Mouse (Mus musculus) olfactory bulb, adult 2 months (tissue): Measurements from ENCODE around the gene Trim7. TPM values are rescaled to one million over a fixed set of nuclear protein-coding genes. Genes with fewer than 3 reads are reported as not detected.
"Not testable (repeated sequence)": the region's sequence is repeated elsewhere in the genome, so short reads cannot be mapped to it uniquely, and the experiment has no call there.

ENCODE experiments used
- H3K27ac ChIP-seq: fragments of 200-500 bp; 2 replicates; pipeline ENCODE4 v1.5.1; 2012; ENCODE audit warnings: low read depth, low read length; ENCODE audit not compliant: insufficient read depth
- H3K4me1 ChIP-seq: fragments of 200-500 bp; 2 replicates; pipeline ENCODE4 v1.6.1; 2012; ENCODE audit warnings: low read length; ENCODE audit not compliant: control insufficient read depth, insufficient read depth
- H3K4me3 ChIP-seq: fragments of 200-500 bp; 2 replicates; pipeline ENCODE4 v1.5.1; 2012; ENCODE audit warnings: mild to moderate bottlenecking, low read depth, low read length, moderate library complexity; ENCODE audit not compliant: insufficient read depth
- CTCF ChIP-seq: fragments of 200-500 bp; IDR thresholded peaks from 2 replicates; pipeline ENCODE4 v1.5.1; 2012; ENCODE audit warnings: low read depth, mild to moderate bottlenecking, low read length, moderate library complexity; ENCODE audit not compliant: insufficient read depth
- POLR2A ChIP-seq: fragments of 200-500 bp; IDR thresholded peaks from 2 replicates; pipeline ENCODE4 v1.6.1; 2012; ENCODE audit warnings: mild to moderate bottlenecking, low read depth, low read length, moderate library complexity; ENCODE audit not compliant: insufficient read depth
- WGBS: fragments of 180-500 bp; shearing (Covaris S2); methylation state at CpG from one replicate; pipeline ENCODE4 v1.1.7; 2018; 5-methylcytosine and 5-hydroxymethylcytosine counted together
- polyA plus RNA-seq: library from polyadenylated mRNA; stranded (reverse); fragments of >200 nt; gene quantifications from 2 replicates; pipeline ENCODE4 v1.2.4, GENCODE M21; 2012; ENCODE audit warnings: low replicate concordance; ENCODE audit not compliant: missing spikeins, insufficient read depth, insufficient read length

Trim7 gene
- polyA plus RNA-seq, 1 experiment, result not detected

DNA sequence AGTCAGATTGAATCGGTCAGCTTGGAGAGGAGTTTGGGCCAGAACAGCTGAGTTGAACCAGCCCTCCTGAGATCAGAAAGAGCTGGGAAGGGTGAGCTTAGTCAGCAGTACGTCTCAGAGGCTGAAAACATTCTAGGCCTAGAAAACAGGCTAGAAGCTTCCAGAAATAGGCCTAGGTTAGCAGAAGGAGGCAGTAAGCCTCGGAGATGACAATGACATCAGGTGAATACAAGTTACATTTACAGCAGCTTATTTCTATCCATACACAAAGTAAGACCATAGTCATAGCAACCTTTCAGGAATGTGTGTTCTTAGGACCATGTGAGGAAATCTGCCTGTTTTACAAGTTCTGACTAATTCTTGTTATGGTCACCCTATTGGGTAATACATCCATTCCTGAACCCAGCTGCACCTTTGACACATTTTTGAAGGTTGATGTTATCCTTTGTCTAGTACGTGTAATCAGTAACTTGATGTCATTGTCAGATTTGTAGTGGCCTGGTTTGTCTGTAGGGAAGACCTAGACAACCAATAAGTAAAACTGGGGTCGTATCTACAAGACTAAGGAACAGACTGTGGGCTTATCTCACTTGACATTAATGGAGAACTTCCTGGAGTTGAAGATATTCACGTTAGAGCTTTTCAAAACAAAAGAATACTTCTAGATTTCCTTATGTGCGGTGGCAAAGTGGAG lies 6.2 kb upstream of the Trim7 start:
- WGBS, result 86% methylated on average over 7 of the region's 7 CpGs

DNA sequence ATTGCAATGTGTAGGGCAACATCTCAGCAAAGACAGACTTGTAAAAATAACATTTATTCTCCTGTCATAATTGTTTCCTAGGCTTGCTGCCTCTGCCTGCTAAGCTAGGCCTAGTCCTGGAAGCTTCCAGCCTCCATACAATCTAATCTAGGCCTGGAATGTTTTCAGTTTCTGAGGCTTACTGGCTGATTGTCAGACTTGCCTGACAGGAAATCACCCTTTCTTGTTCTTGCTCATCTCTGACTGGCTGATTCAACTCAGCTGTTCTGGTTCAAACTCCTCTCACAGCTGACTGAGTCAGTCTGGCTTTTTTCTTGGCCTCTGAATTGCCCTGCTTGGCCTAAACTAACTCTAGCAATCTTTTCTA lies 5.6 kb upstream of the Trim7 start:
- peaks cover 21% of the 10 kb centered on the region for H3K4me1 ChIP-seq
- TF ChIP-seq CTCF (no peak), POLR2A (no peak)
- H3K4me3 ChIP-seq, result no peak overlapping the region

More for the DNA sequence above, 6.2 kb upstream of the Trim7 start:
- Histone ChIP-seq H3K4me3 (no peak overlapping the region), H3K27ac (no peak overlapping the region), H3K4me1 (peaks cover 21% of the 10 kb centered on the region)
- TF ChIP-seq POLR2A (no peak), CTCF (no peak)

DNA sequence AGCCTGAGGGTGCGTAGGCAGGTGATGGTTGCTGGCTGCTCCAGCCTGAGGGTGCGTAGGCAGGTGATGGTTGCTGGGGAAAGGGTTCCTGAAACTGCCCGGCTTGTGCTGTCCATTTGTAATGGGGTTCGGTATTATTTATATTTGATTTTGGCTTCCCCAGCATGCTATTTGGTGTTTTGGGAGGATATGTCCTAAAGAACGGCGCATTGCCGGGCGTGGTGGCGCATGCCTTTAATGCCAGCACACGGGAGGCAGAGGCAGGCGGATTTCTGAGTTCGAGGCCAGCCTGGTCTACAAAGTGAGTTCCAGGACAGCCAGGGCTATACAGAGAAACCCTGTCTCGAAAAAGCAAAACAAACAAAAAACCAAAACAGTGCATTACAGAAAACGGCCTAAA lies 4.6 kb upstream of the Trim7 start:
- not testable (repeated sequence) for H3K4me3 ChIP-seq, H3K27ac ChIP-seq
- H3K4me1 ChIP-seq, result peaks cover 13% of the 10 kb centered on the region
- WGBS, result 89% methylated on average over 14 of the region's 14 CpGs

More for the DNA sequence above, 5.6 kb upstream of the Trim7 start:
- H3K27ac ChIP-seq, result no peak overlapping the region

DNA sequence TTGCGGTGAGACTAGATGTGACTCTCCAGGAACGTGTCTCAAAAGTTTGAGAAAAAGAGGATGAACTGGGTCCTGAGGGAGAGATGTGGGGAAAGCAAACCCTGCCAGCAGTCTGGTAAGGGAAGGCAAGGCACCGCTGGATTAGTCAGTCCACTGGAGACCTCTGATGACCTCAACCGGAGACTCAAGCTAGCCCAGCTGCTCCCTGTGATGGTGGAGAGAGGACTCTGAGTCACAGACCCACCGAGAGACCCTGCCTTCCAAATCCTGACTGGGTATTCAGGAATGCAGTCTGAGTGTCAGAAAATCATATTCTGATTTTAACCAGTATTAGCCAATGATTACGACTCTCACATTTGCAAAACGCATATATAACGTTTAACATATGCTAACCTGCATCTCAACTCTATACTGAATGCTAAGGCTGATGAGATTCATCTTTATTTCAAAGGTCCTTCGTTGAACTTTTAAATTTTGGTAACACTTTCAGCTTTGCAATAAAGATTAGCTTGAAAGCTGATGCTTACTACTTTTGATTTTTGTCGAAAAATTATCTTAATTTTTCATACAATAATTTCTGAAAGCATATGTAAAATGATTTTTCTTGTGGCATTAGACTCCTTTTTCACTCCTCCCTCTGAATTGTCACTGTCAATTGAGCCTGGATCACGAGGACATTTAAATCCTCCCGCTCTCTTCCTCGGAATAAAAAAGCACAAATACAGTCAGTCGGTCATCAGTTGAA lies 3.0 kb upstream of the Trim7 start:
- WGBS, result 40% methylated on average over 14 of the region's 14 CpGs
- no peak overlapping the region for H3K4me3 ChIP-seq
- no peak for TF ChIP-seq POLR2A
- TF ChIP-seq CTCF, result no peak
- H3K4me1 ChIP-seq, result peaks cover 14% of the 10 kb centered on the region
- H3K27ac ChIP-seq, result no peak overlapping the region

DNA sequence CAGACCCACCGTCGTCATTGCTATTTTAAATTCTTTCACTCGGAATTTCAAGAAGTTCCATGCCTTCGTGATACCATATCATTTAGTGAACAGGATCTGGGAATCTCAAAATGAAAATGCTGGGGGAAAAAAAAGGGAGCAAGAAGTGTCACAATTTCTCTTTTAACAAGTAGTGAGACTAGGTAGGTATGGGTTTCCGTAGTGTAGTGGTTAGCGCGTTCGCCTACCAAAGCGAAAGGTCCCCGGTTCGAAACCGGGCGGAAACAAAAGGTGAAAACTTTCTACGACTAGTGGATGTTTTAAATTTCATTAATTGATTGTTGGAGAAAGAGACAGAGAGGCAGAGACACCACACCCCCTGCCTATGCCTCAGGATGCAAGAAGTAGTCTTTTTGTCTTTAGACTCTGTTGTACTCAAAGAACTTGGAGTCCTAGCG lies 2.4 kb upstream of the Trim7 start:
- TF ChIP-seq POLR2A, result no peak
- no peak for TF ChIP-seq CTCF
- 2% methylated on average over 15 of the region's 15 CpGs for WGBS
- peak overlapping the region; percentile 4 for H3K4me3 ChIP-seq
- H3K4me1 ChIP-seq, result peaks cover 14% of the 10 kb centered on the region
- H3K27ac ChIP-seq, result no peak overlapping the region

DNA sequence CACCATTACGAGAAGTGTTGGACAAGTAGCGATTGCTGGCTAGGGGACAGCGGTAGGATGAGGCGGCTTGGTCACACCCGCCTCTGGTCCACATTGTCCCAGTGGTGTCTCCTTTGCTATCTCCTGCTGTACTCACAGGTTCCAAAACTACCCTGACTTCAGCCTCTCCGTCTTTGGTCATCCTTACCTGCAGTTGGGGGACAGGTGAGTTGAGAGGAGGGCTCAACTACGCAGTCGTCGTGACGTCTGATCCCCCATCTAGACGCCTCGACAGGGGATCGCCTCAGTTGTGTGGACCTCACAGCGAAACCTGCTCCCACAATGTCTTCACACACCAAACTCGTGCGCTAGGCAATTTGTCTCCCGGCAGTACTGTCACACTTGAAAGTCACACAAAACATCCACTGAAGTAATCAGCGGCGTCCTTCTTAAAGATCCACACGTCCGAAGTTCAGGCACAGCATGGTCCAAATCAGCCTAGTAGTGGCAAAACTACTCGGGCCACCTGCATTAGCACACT lies 1.6 kb upstream of the Trim7 start:
- no peak overlapping the region for H3K27ac ChIP-seq
- H3K4me3 ChIP-seq, result no peak overlapping the region
- WGBS, result 14% methylated on average over 22 of the region's 22 CpGs
- peaks cover 14% of the 10 kb centered on the region for H3K4me1 ChIP-seq
- TF ChIP-seq CTCF (no peak), POLR2A (no peak)

DNA sequence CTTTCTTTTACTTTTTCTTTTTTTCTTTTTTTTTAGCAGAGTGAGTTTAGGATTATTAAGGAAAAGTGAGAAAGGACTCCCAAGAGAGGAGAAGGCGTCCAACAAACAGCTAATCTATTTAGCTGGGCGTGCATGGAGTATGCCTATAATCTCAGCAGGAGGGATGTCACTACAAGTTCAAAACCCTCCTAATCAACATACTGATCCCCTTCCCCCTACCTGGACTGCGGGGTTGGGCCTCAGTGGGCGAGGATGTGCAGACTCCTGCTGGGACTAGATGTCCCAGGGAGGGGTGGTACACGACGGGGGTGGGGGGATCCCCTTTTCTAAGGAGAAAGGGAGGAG lies 784 bp downstream of the Trim7 start:
- TF ChIP-seq CTCF (no peak), POLR2A (no peak)
- WGBS, result 1% methylated on average over 6 of the region's 6 CpGs
- H3K4me3 ChIP-seq, result peak overlapping the region; percentile 41
- H3K4me1 ChIP-seq, result peaks cover 14% of the 10 kb centered on the region
- no peak overlapping the region for H3K27ac ChIP-seq

DNA sequence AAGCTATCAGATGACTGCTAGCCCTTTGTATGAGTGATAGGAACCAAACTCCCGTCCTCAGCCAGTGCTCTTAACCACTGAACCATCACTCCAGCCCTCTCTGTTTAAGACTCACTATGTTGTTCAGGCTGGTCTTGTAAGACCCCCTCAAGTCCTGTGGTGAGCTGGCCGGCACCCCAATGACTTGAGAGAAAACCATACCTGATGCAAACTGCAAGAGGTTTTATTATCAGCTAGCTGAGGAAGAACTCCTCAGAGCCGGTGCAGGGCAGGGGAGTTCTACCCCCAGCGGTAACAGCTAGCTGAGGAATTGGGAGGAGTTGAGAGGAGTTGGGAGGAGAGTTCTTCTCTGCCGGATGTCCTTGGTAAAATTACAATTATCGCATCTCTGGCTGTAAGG lies 2.0 kb downstream of the Trim7 start:
- WGBS, result 51% methylated on average over 6 of the region's 6 CpGs
- no peak for TF ChIP-seq POLR2A
- TF ChIP-seq CTCF, result no peak
- peaks cover 14% of the 10 kb centered on the region for H3K4me1 ChIP-seq
- H3K4me3 ChIP-seq, result no peak overlapping the region
- H3K27ac ChIP-seq, result no peak overlapping the region

DNA sequence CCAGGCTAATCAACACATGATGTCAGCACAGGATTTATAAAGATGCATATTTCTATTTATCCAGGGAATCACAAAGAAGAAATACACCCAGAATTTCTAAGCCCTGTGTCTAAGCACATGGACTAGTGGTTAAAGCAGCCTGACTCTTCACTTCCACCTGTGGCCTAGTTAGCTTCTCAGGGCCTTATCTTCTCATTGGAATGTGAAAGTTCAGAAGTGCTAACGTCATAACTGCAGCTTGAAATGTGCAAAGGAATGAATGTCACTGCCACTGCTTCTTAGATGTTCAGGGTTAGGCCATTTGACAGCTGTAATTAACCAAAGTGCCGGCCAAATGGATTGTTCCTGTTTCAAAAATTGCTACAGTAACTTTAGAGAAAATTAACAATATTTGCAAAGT lies 4.3 kb downstream of the Trim7 start:
- H3K27ac ChIP-seq, result no peak overlapping the region
- TF ChIP-seq POLR2A (no peak), CTCF (no peak)
- peaks cover 3% of the 10 kb centered on the region for H3K4me1 ChIP-seq
- H3K4me3 ChIP-seq, result no peak overlapping the region
- WGBS, result 90% methylated on average over 2 of the region's 2 CpGs

DNA sequence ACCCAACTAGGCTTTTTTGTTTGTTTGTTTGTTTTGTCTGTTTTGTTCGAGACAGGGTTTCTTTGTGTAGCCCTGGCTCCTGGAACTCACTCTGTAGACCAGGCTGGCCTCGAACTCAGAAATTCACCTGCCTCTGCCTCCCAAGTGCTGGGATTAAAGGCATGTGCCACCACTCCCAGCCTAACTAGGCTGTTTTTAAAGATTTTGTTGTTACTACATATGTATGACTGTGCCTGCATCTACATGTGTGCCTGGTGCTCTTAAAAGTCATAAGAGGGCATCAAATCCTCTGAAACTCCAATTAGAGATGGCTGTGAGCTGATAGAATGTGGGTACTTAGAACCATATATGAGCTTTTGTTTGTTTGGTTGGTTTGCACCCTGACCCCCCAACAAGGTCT lies 5.3 kb downstream of the Trim7 start:
- no peak for TF ChIP-seq POLR2A
- no peak for TF ChIP-seq CTCF
- Histone ChIP-seq H3K4me1 (peaks cover 3% of the 10 kb centered on the region), H3K4me3 (no peak overlapping the region), H3K27ac (no peak overlapping the region)
- 76% methylated on average over 2 of the region's 2 CpGs for WGBS
